Mouse (Mus musculus) lung, postnatal 0 days (tissue): ENCODE measurements around the gene Ppfia3.

Experiments
- CTCF ChIP-seq: IDR thresholded peaks from 2 replicates; pipeline ENCODE4 v1.5.1; 2016; ENCODE audit warnings: antibody characterized with exemption, mild to moderate bottlenecking
- EP300 ChIP-seq: IDR thresholded peaks from 2 replicates; pipeline ENCODE4 v1.6.1; 2016; ENCODE audit warnings: antibody characterized with exemption, mild to moderate bottlenecking, control low read depth

DNA sequence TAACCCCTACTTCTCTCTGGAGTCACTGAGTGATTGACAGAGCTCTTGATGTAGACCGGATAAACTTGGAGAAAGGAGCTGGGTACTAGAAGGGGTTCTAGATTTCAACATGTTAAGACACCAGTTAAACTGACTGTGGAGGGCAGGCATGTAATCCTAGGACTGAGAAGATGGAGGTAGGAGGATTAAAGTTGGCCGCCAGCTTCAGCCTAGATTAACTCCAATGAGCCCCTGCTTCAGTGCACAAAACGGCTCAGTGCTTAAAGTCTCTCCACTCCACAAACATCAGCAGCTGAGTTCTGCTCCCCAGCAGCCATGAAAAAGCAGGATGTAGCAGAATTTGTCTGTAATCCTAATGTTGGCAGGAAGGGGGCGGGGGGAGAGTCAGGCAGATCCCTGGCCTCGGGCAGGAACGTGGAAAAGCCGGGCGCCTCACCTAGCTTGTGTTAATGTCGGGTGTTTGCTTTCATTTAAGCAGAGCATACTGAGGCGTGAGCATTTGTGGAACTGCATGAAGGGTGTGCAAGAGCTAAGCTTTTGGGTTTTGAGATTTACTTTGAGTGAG is 34.8 kb upstream of the Ppfia3 start:
- no peak for TF ChIP-seq EP300
- TF ChIP-seq CTCF, result no peak
